Mouse (Mus musculus) heart, postnatal 14 days (tissue): ENCODE measurements at regions not wholly inside any gene's neighbourhood (a gene's known extent, or its start where the extent isn't known, plus 50 kb on each side); places are given as distances from the start of the nearest gene placed in this dataset.

Experiments used
- DNase-seq, 2 experiments: peaks; one replicate each; pipeline ENCODE4 v3.0.0; 2021 to 2022
- intact Hi-C: fragments of 180-260 bp; cut with DNase I; formaldehyde crosslinking; loops from one replicate; pipeline ENCODE4 v1.15.1; 2025

GRCm38 (mm10) chr9:67118429-67118828 is 69.2 kb upstream of the Tpm1 start:
- DNase-seq, result no peak
- intact Hi-C loops, result no loop called here

DNA sequence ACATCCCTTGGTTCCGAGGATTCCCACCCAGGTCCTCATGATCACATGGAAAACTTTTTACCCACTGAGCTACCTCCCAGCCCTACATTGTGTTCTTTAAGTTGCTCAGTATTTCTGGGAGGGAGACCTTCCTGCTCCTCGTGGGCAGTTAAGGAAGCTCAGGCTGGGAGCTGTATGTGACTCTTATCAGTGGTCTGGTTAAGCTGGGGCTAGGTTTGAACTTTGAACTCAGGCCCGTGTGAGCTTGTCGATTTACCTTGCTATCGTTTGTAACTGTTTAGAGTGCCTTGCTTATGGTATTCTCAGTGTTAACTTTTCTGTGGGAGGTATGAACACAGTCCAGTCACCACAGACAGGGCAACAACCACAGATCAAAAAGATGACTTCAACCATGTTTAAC is 68.4 kb upstream of the Tpm1 start:
- intact Hi-C loops, result no loop called here
- no peak for DNase-seq

- intact Hi-C loops, result no loop called here
- no peak for DNase-seq
These were observed 66.8 kb upstream of the Tpm1 start for GRCm38 (mm10) chr9:67115991-67116390.

GRCm38 (mm10) chr9:67114099-67114498 is 64.9 kb upstream of the Tpm1 start:
- DNase-seq, result no peak
- intact Hi-C loops, result no loop called here

- intact Hi-C loops, result no loop called here
- no peak for DNase-seq
These were observed 62.8 kb upstream of the Tpm1 start for GRCm38 (mm10) chr9:67111836-67112584.

DNA sequence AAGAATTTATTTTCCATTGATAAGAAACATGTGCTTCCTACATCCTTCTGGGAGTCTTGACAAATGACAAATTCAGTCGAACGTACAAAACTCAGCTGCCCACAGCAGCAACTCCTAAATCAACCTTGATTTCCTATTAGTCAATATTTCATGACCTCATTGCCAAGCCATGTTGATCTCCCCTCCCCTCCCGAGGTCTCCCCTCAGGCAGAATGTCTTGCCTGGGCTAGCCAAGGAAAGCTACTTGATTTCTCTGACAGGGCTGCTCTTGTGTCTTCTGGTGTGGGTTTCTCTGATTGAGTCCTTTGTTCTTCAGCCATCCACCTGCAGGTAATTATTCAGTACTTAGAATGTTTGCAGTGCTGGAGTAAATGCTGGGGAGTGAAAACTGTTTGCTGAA is 58.7 kb upstream of the Tpm1 start:
- DNase-seq, result no peak
- intact Hi-C loops, result no loop called here

GRCm38 (mm10) chr9:67105867-67106266 is 56.7 kb upstream of the Tpm1 start:
- DNase-seq, result peak; percentile 52 to 55
- intact Hi-C loops, result no loop called here

GRCm38 (mm10) chr9:67105216-67105615 is 56.0 kb upstream of the Tpm1 start:
- no peak for DNase-seq
- intact Hi-C loops, result no loop called here

GRCm38 (mm10) chr9:67104616-67105015 is 55.4 kb upstream of the Tpm1 start:
- intact Hi-C loops, result no loop called here
- no peak for DNase-seq

GRCm38 (mm10) chr9:67102578-67102977 is 53.4 kb upstream of the Tpm1 start:
- DNase-seq, result no peak
- intact Hi-C loops, result no loop called here

GRCm38 (mm10) chr9:67099471-67099870 is 50.3 kb upstream of the Tpm1 start:
- DNase-seq, result no peak
- intact Hi-C loops, result no loop called here
